Mouse (Mus musculus) layer of hippocampus, postnatal 10 days (tissue): ENCODE measurements around the gene Snx10. TPM values are rescaled to one million over a fixed set of nuclear protein-coding genes. Genes with fewer than 3 reads are reported as not detected.
A peak's percentile ranks its signal among the peaks of the same experiment; 100 is the strongest.

Experiments used
- DNase-seq, 2 experiments: peaks; one replicate each; pipeline ENCODE4 v3.0.0; 2021; ENCODE audit warnings: low spot score in 2 of 2
- total RNA-seq, 2 experiments: library from RNA; stranded (reverse); gene quantifications; 2 replicates each; pipeline ENCODE4 v1.2.3; 2021

Gene Snx10
- total RNA-seq, 2 experiments from 2014 or later = 123 to 133 TPM

GRCm38 (mm10) chr6:51533467-51534200, 9.9 kb downstream of the Snx10 start:
- no peak for DNase-seq

- DNase-seq = no peak
These were observed 11.9 kb downstream of the Snx10 start for GRCm38 (mm10) chr6:51535571-51535970.

- no peak for DNase-seq
These were observed 16.8 kb downstream of the Snx10 start for GRCm38 (mm10) chr6:51540525-51540924.

GRCm38 (mm10) chr6:51541422-51541821, 17.7 kb downstream of the Snx10 start:
- no peak for DNase-seq

GRCm38 (mm10) chr6:51542147-51542546, 18.4 kb downstream of the Snx10 start:
- no peak for DNase-seq

- no peak for DNase-seq
These were observed 20.0 kb downstream of the Snx10 start for GRCm38 (mm10) chr6:51543639-51544117.

GRCm38 (mm10) chr6:51544118-51544681, 20.5 kb downstream of the Snx10 start:
- no peak for DNase-seq

GRCm38 (mm10) chr6:51545219-51545859, 21.6 kb downstream of the Snx10 start:
- DNase-seq = no peak

GRCm38 (mm10) chr6:51546085-51546484, 22.4 kb downstream of the Snx10 start:
- no peak for DNase-seq

- DNase-seq = no peak
These were observed 25.1 kb downstream of the Snx10 start for GRCm38 (mm10) chr6:51548757-51549156.

GRCm38 (mm10) chr6:51551267-51551802, 27.6 kb downstream of the Snx10 start:
- no peak for DNase-seq

GRCm38 (mm10) chr6:51556562-51556961, 32.9 kb downstream of the Snx10 start:
- DNase-seq = no peak

- DNase-seq = no peak
These were observed 34.6 kb downstream of the Snx10 start for GRCm38 (mm10) chr6:51558311-51558710.

GRCm38 (mm10) chr6:51566771-51567680, 43.3 kb downstream of the Snx10 start:
- DNase-seq = no peak

GRCm38 (mm10) chr6:51569086-51569485, 45.4 kb downstream of the Snx10 start:
- no peak for DNase-seq

- no peak for DNase-seq
These were observed 49.4 kb downstream of the Snx10 start for GRCm38 (mm10) chr6:51573136-51573535.

- no peak for DNase-seq
These were observed 50.4 kb downstream of the Snx10 start for GRCm38 (mm10) chr6:51574132-51574531.

GRCm38 (mm10) chr6:51578415-51578814, 54.7 kb downstream of the Snx10 start:
- no peak for DNase-seq

GRCm38 (mm10) chr6:51580040-51580680, 56.5 kb downstream of the Snx10 start:
- DNase-seq = peak; percentile 88 to 91

GRCm38 (mm10) chr6:51581418-51581817, 57.7 kb downstream of the Snx10 start:
- no peak for DNase-seq
